Mouse (Mus musculus): ENCODE measurements around the gene Sema7a. TPM values are rescaled to one million over a fixed set of nuclear protein-coding genes. Genes with fewer than 3 reads are reported as not detected.

Gene Sema7a
- polyA plus RNA-seq, 1 experiment, result 26.1 TPM

DNA sequence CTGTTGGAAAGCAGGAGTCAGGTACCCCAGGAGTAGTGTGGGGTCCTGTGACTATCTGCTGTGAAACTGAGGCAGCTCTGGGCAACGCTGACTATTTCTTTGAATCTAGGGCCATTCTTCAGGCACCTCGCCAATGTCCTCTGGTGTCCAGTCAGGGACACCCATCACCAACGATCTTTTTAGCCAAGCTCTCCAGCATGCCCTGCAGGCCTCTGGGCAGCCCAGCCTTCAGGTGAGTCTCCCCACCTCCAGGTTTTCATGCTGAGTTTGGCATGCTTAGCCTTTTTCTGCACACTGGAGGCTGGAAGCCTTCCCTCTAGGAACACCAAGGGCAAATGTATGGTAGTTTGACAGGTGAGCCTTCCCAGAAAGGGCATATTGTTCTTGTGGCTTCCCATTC lies 16.9 kb upstream of the Sema7a start:
- no peak for DNase-seq (ENCODE audit: low read depth in 1 of 2, low spot score in 2 of 2)
- no peak overlapping the region for H3K4me3 ChIP-seq (ENCODE audit: extremely low read depth, insufficient read depth, insufficient read length)
- peaks cover 2% of the 10 kb centered on the region; the same call in 1 of the 2 replicates for H3K4me1 ChIP-seq (ENCODE audit: control insufficient read depth, insufficient read depth, insufficient read length)
- no peak overlapping the region for H3K27ac ChIP-seq (ENCODE audit: insufficient read depth, low read length)
- H3K27me3 ChIP-seq (ENCODE audit: control insufficient read depth, insufficient read depth, low read length), result no peaks in the 10 kb centered on the region
- TF ChIP-seq POLR2A (IDR thresholded peaks at IDR 0.05; ENCODE audit: low read depth, low read length) (no peak), CTCF (IDR thresholded peaks at IDR 0.05; ENCODE audit: extremely low read depth, insufficient read depth, insufficient read length, insufficient replicate concordance) (no peak)
- WGBS, result 93% methylated on average over 3 of the region's 3 CpGs
- peaks cover 61% of the 10 kb centered on the region for H3K36me3 ChIP-seq (ENCODE audit: control insufficient read depth, insufficient read depth, low read length)

DNA sequence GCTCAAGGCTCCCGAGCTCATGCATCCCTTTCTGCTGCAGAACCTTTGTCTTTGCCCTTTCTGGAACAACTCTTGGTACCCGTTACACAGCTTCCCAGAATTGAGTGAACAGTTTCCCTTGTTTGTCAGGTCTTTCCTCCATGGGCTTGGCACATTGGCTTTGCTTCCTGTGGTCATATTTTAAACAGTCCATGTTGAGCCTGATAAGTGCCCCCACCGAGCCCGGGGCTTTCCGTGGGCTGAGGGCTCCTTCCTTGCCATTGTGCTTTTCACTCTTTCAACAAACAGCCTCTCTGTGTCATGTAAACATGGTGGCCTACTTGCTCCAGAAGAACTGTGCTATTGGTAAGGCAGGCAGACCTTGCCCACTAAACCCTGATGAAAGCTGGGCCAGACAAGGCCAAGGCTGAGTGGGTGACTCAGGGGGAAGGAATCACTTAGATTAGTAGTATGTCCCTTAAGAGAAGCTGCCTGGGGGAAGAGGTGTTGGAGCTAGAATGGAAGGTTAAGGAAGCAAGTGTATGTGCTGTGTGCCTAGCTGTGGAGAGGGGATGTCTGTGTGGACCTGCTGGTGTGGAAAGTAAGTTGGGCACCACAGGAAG lies 8.6 kb upstream of the Sema7a start:
- H3K36me3 ChIP-seq (ENCODE audit: control insufficient read depth, insufficient read depth, low read length), result peaks cover 8% of the 10 kb centered on the region
- peaks cover 7% of the 10 kb centered on the region; the same call in 1 of the 2 replicates for H3K4me1 ChIP-seq (ENCODE audit: control insufficient read depth, insufficient read depth, insufficient read length)
- WGBS, result 69% methylated on average over 5 of the region's 5 CpGs
- no peak overlapping the region for H3K4me3 ChIP-seq (ENCODE audit: extremely low read depth, insufficient read depth, insufficient read length)
- no peak overlapping the region for H3K27ac ChIP-seq (ENCODE audit: insufficient read depth, low read length)
- H3K27me3 ChIP-seq (ENCODE audit: control insufficient read depth, insufficient read depth, low read length), result no peaks in the 10 kb centered on the region
- TF ChIP-seq POLR2A (IDR thresholded peaks at IDR 0.05; ENCODE audit: low read depth, low read length) (no peak), CTCF (IDR thresholded peaks at IDR 0.05; ENCODE audit: extremely low read depth, insufficient read depth, insufficient read length, insufficient replicate concordance) (no peak)
- DNase-seq (ENCODE audit: low read depth in 1 of 2, low spot score in 2 of 2), result no peak

DNA sequence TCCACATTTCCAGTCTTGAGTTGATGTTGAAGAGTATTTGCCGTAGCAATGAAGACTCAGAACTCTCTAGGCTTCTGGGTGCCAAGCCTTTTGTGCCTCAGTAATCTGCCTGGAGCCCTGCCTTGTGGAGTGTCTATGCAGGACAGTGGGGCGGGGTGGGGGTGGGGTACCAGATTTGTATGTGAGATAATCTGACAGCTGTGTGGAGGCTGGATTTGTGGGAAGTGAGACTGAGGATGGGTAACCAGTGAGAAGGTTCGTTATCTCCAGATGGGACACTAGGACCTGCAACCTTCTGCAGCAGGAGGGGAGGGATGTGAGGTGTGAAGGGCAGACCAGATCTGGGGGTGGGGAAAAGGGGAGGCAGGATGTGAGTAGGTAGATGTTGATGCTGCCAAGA lies 7.7 kb upstream of the Sema7a start:
- Histone ChIP-seq H3K36me3 (ENCODE audit: control insufficient read depth, insufficient read depth, low read length) (peaks cover 4% of the 10 kb centered on the region), H3K4me1 (ENCODE audit: control insufficient read depth, insufficient read depth, insufficient read length) (peaks cover 7% of the 10 kb centered on the region; the same call in 1 of the 2 replicates), H3K4me3 (ENCODE audit: extremely low read depth, insufficient read depth, insufficient read length) (no peak overlapping the region), H3K27ac (ENCODE audit: insufficient read depth, low read length) (no peak overlapping the region), H3K27me3 (ENCODE audit: control insufficient read depth, insufficient read depth, low read length) (no peaks in the 10 kb centered on the region)
- DNase-seq (ENCODE audit: low read depth in 1 of 2, low spot score in 2 of 2), result no peak
- 52% methylated on average over 3 of the region's 3 CpGs for WGBS
- TF ChIP-seq CTCF (IDR thresholded peaks at IDR 0.05; ENCODE audit: extremely low read depth, insufficient read depth, insufficient read length, insufficient replicate concordance), result no peak
- no peak for TF ChIP-seq POLR2A (IDR thresholded peaks at IDR 0.05; ENCODE audit: low read depth, low read length)

DNA sequence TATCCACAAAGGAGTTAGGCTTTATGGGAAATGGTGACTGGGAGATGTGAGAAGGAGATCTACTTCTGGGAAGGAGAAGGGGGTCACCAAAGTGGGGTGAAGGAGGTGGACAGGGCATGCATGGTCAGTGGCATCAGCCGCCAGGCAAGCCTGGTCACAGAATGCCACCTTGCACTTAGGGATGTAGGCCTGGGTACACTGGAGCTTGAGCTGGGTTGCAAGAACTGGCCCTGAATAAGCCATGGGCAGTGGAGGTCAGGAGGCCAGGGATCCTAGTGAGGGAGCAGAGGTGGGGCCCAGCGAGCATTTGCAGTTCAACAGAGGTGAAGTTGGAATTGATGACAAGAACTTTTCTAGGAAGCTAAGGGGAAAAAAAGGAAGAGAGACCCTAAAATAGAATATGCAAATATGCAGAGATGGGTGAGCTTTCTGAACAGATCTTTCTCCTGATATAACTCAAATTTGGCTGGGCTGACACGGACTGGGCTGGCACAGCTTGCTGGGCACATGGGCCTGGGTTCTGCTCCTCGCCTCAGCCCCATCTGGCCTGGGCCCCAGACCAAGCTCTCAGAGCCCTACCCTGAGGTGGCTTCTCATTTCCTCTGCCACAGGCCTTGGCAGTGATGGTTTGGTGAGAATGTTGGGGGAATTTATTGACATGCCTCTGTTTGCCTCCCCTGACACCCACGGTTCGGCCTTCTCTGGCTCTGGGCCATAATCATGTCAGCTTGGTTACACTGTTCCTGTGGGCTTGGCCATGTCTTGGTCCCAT lies 6.9 kb upstream of the Sema7a start:
- 39% methylated on average over 6 of the region's 6 CpGs for WGBS
- Histone ChIP-seq H3K4me1 (ENCODE audit: control insufficient read depth, insufficient read depth, insufficient read length) (peaks cover 5% of the 10 kb centered on the region; the same call in 1 of the 2 replicates), H3K36me3 (ENCODE audit: control insufficient read depth, insufficient read depth, low read length) (peaks cover 4% of the 10 kb centered on the region), H3K4me3 (ENCODE audit: extremely low read depth, insufficient read depth, insufficient read length) (no peak overlapping the region), H3K27me3 (ENCODE audit: control insufficient read depth, insufficient read depth, low read length) (no peaks in the 10 kb centered on the region), H3K27ac (ENCODE audit: insufficient read depth, low read length) (no peak overlapping the region)
- no peak for DNase-seq (ENCODE audit: low read depth in 1 of 2, low spot score in 2 of 2)
- TF ChIP-seq CTCF (IDR thresholded peaks at IDR 0.05; ENCODE audit: extremely low read depth, insufficient read depth, insufficient read length, insufficient replicate concordance) (no peak), POLR2A (IDR thresholded peaks at IDR 0.05; ENCODE audit: low read depth, low read length) (no peak)

DNA sequence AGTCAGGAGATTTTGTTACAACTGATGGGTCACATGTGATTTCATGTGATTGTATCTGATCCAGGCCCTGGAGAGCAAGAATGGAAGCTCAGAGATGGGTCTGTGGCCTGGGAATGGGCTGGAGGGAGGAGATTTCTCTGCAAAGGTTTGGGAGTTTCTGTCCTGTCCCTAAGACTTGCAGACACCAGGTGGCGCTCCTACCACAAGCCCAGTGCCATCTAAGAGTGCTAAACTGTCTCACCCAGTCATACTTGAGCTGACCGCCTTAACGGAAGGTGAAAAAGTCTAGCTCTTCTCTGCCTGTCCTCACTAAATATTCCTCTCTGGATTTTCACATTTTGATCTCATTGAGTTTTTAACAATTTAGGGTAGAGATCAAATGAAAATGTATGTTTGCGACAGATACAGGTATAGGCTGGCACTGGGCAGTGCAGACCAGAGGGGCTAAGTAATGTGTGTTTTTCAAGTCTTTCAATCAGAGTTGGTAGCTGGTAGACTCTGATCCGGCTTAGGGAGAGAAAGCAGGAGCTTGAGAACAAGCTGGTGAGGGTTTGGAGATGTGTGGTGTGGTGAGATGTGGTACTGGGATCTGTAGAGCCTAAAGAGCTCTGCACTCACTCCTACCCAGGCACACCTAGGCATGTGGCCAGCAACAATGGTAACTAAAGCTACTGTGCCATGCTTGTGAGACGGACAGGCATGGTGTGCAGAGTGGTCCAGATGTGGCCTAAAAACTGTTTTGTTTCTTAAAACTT lies 4.1 kb upstream of the Sema7a start:
- Histone ChIP-seq H3K36me3 (ENCODE audit: control insufficient read depth, insufficient read depth, low read length) (no peaks in the 10 kb centered on the region), H3K4me1 (ENCODE audit: control insufficient read depth, insufficient read depth, insufficient read length) (peaks cover 6% of the 10 kb centered on the region; the same call in 1 of the 2 replicates), H3K4me3 (ENCODE audit: extremely low read depth, insufficient read depth, insufficient read length) (no peak overlapping the region), H3K27me3 (ENCODE audit: control insufficient read depth, insufficient read depth, low read length) (no peaks in the 10 kb centered on the region), H3K27ac (ENCODE audit: insufficient read depth, low read length) (no peak overlapping the region)
- DNase-seq (ENCODE audit: low read depth in 1 of 2, low spot score in 2 of 2), result peak; percentile 73 to 87
- TF ChIP-seq POLR2A (IDR thresholded peaks at IDR 0.05; ENCODE audit: low read depth, low read length) (no peak), CTCF (IDR thresholded peaks at IDR 0.05; ENCODE audit: extremely low read depth, insufficient read depth, insufficient read length, insufficient replicate concordance) (peak; percentile 90; the same call in 1 of the 2 replicates)
- 39% methylated on average over 6 of the region's 6 CpGs for WGBS

DNA sequence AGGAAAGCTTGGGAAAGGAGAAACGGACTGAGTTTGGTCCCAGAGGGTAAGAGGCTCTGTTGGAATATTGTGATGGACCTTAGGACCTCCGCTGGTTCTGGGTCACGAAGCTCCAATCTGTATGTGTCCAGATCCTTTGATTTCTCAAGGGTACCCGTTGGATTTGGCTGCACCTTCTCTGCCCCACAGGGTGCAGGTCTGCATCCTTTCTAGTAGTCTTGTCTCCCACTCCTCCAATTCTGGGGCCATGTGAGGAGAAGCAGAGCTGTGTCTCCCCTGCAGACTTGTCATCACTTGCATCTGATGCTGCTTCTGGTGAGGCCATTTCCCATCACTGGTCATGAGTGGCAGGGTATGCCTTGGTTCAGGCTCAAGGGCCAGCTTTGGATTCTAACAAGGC lies 2.7 kb upstream of the Sema7a start:
- no peak for TF ChIP-seq CTCF (IDR thresholded peaks at IDR 0.05; ENCODE audit: extremely low read depth, insufficient read depth, insufficient read length, insufficient replicate concordance)
- no peak for TF ChIP-seq POLR2A (IDR thresholded peaks at IDR 0.05; ENCODE audit: low read depth, low read length)
- no peak overlapping the region for H3K4me3 ChIP-seq (ENCODE audit: extremely low read depth, insufficient read depth, insufficient read length)
- DNase-seq (ENCODE audit: low read depth in 1 of 2, low spot score in 2 of 2), result no peak
- H3K4me1 ChIP-seq (ENCODE audit: control insufficient read depth, insufficient read depth, insufficient read length), result peaks cover 14% of the 10 kb centered on the region; the same call in 1 of the 2 replicates
- H3K27me3 ChIP-seq (ENCODE audit: control insufficient read depth, insufficient read depth, low read length), result no peaks in the 10 kb centered on the region
- H3K36me3 ChIP-seq (ENCODE audit: control insufficient read depth, insufficient read depth, low read length), result no peaks in the 10 kb centered on the region
- WGBS, result 90% methylated on average over 4 of the region's 4 CpGs
- H3K27ac ChIP-seq (ENCODE audit: insufficient read depth, low read length), result no peak overlapping the region
